Mouse (Mus musculus) bone marrow macrophage, adult 2 months (primary cell): ENCODE results near the gene Sox8.

Experiments
- CTCF ChIP-seq: IDR thresholded peaks from 2 replicates; pipeline ENCODE4 v1.5.1; 2012; ENCODE audit warnings: low read depth, mild to moderate bottlenecking, low read length, moderate library complexity
- POLR2A ChIP-seq: IDR thresholded peaks from 2 replicates; pipeline ENCODE4 v1.6.1; 2012; ENCODE audit warnings: mild to moderate bottlenecking, low read depth, low read length, borderline replicate concordance

DNA sequence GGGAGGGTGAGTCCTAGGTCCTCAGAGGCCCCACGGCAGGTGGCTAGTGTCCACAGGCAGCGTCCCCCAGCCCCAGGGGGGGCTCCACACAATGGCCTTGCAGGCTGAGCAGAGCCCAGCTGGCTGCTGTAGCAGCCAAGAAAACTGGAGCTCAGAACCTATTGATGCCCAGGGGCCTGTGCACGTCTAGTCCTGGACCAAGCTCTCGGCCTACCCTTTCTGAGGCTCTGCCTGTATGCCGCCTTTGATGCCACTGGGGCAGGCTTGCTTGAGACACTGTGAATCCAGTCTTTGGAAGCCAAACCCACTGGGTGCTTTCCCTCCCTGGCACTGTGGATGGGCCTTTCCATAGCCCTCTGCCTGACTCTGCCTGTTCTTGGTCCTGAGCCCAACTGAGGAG is 51.0 kb downstream of the Sox8 start:
- TF ChIP-seq POLR2A (no peak), CTCF (no peak)
